Mouse (Mus musculus) cerebellum, adult 2 months (tissue): Measurements from ENCODE around the gene Gdpd5.

ENCODE experiments used
- CTCF ChIP-seq: fragments of 200-500 bp; IDR thresholded peaks from 2 replicates; pipeline ENCODE4 v1.5.1; 2011; ENCODE audit warnings: low read depth, mild to moderate bottlenecking, control low read depth, low read length, moderate library complexity, borderline replicate concordance; ENCODE audit not compliant: insufficient read depth
- POLR2A ChIP-seq: fragments of 200-500 bp; IDR thresholded peaks from 2 replicates; pipeline ENCODE4 v1.6.1; 2011; ENCODE audit warnings: low read length, control low read depth, borderline replicate concordance; ENCODE audit not compliant: insufficient read depth

- TF ChIP-seq POLR2A (no peak), CTCF (no peak)
These were observed 22.8 kb upstream of the Gdpd5 start for GRCm38 (mm10) chr7:99358371-99358770.
